Comparison of ENCODE assay signal across 10 mouse cellular contexts in the genomic region with DNA sequence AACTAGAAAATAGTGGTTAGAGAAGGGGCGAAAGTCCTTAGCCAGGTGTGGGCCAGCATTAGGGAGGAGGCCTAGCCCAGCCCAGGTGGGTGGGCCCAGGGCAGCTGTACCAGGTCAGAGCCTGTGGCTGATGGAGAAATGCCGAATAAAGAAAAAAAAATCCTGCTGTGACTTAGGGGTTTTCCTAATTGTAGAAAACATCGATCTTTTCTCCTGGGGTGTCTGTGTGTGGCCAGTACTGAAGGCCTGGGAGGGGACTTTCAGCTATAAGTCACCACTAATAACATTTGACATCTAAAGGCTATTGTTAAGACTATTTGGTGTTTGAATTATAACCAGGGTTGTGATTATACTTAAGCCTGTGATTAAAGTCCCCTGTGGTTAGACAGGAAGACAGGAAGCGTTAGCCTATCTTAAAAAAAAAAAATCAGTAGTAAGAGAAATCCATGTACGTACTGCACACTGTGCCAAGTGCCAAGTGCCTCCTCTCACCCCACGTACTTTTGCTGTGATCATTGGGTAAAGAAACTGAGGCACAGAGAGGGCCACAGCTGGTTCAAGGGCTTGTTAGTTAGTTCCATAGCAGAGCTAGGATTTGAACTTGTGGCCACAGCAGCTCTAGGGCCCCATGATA. TPM values are rescaled to one million over a fixed set of nuclear protein-coding genes. Genes with fewer than 3 reads are reported as not detected.
DNase-seq lines count a peak whose midpoint lies in the region; ATAC-seq and TF ChIP-seq lines count a peak whose summit lies in the region.
"Had no signal": no experiment of that assay in that cellular context is flagged by ENCODE, and none has a peak within 500 bp of the region (broad histone marks: within the 10 kb centered on the region; RNA-seq: fewer than 3 reads in every experiment).

No protein-coding gene starts in this region.

- peaks cover 89% of the 10 kb centered on the region for H3K4me1 ChIP-seq in kidney, embryonic 15.5 days
- peaks cover 65% of the 10 kb centered on the region for H3K4me1 ChIP-seq in neural tube, embryonic 13.5 days (replicated peaks)

- H3K27me3 ChIP-seq in kidney, embryonic 15.5 days = no peaks in the 10 kb centered on the region
- H3K27me3 ChIP-seq in neural tube, embryonic 13.5 days = no peaks in the 10 kb centered on the region
- H3K27me3 ChIP-seq: limb, embryonic 13.5 days had no signal

- 0 out of 2 replicates have a peak overlapping the region, but pooled peaks have one; percentile 41 for H3K27ac ChIP-seq in kidney, embryonic 15.5 days
- H3K27ac ChIP-seq in neural tube, embryonic 13.5 days (replicated peaks) = no peak overlapping the region
- H3K27ac ChIP-seq in layer of hippocampus, adult 2 months = no peak overlapping the region

- peak; percentile 24 for DNase-seq in cerebellum, adult 9-10 months
- DNase-seq in cerebellum, postnatal 36 days = no peak
- no peak for DNase-seq in kidney, postnatal 10 days
- DNase-seq in induced T-regulatory cell, adult 2 months (ENCODE audit: low read depth) = peak; percentile 67
- DNase-seq in layer of hippocampus, adult 2 months (ENCODE audit: low spot score in 2 of 2) = no peak
- DNase-seq in urinary bladder, postnatal 25 days (ENCODE audit: low spot score) = no peak
- DNase-seq: kidney, postnatal 25 days had no signal

- no peak overlapping the region for H3K4me3 ChIP-seq in kidney, embryonic 15.5 days (replicated peaks)
- H3K4me3 ChIP-seq in neural tube, embryonic 13.5 days = peak overlapping the region; percentile 87; the same call in 1 of the 2 replicates
- H3K4me3 ChIP-seq in layer of hippocampus, adult 2 months = no peak overlapping the region
- H3K4me3 ChIP-seq: limb, embryonic 13.5 days had no signal

- no peak overlapping the region for H3K9ac ChIP-seq in kidney, embryonic 15.5 days
- peak overlapping the region; percentile 99 for H3K9ac ChIP-seq in neural tube, embryonic 13.5 days

- no peak for ATAC-seq in kidney, embryonic 15.5 days (replicated peaks; ENCODE audit: low FRiP score)
- ATAC-seq in neural tube, embryonic 13.5 days (ENCODE audit: low read depth) = no peak

- 51% methylated on average over 6 of the region's 6 CpGs for WGBS in kidney, embryonic 15.5 days
- 47% methylated on average over 6 of the region's 6 CpGs for WGBS in neural tube, embryonic 13.5 days

- no peaks in the 10 kb centered on the region for H3K36me3 ChIP-seq in kidney, embryonic 15.5 days
- 0 out of 2 replicates have a peak, but pooled peaks cover 5% of the 10 kb centered on the region for H3K36me3 ChIP-seq in neural tube, embryonic 13.5 days

- H3K9me3 ChIP-seq in kidney, embryonic 15.5 days (replicated peaks) = no peaks in the 10 kb centered on the region
- no peaks in the 10 kb centered on the region for H3K9me3 ChIP-seq in neural tube, embryonic 13.5 days
- H3K9me3 ChIP-seq: limb, embryonic 13.5 days had no signal

- TF ChIP-seq CTCF in layer of hippocampus, adult 2 months (conservative IDR thresholded peaks at IDR 0.05) = no peak

- 0 out of 2 replicates have a peak overlapping the region, but pooled peaks have one; percentile 17 for H3K4me2 ChIP-seq in kidney, embryonic 15.5 days
- H3K4me2 ChIP-seq in neural tube, embryonic 13.5 days = peak overlapping the region; percentile 86

RNA-seq across cellular contexts. Expression of a gene that starts 4.5 kb away (rescaled TPM):
- polyA plus RNA-seq in kidney, embryonic 15.5 days (2015; fragmentation: Nextera tagmentation; extraction: Ambion mirVana) = 14.1 and 17.4 TPM in 2 replicates
- 32.5 TPM in 2 replicates for polyA plus RNA-seq in neural tube, embryonic 13.5 days (2015; fragmentation: Nextera tagmentation; extraction: Ambion mirVana)
- 10 to 100 TPM; 24.8 to 28.7 TPM for total RNA-seq in layer of hippocampus, adult 2 months (2021)

RNA-seq across cellular contexts. Expression of a gene that starts 28.4 kb away (rescaled TPM):
- polyA plus RNA-seq in kidney, embryonic 15.5 days (2015; fragmentation: Nextera tagmentation; extraction: Ambion mirVana) = 3.7 and 3.9 TPM in 2 replicates
- 1.8 TPM in 2 replicates for polyA plus RNA-seq in neural tube, embryonic 13.5 days (2015; fragmentation: Nextera tagmentation; extraction: Ambion mirVana)
- total RNA-seq in layer of hippocampus, adult 2 months (2021) = 1 to 10 TPM; 5.5 to 5.8 TPM

Comparison
In these comparisons a context has a peak if more than half of its experiments do, and no peak if none do; other contexts are left out.
1. DNase-seq: peak in cerebellum, adult 9-10 months (single experiment) and induced T-regulatory cell, adult 2 months (single experiment); none in cerebellum, postnatal 36 days (0 of 2), kidney, postnatal 10 days (single experiment), layer of hippocampus, adult 2 months (0 of 2) and urinary bladder, postnatal 25 days (single experiment).